Mouse (Mus musculus): ENCODE results near the gene Mrps5. TPM values are rescaled to one million over a fixed set of nuclear protein-coding genes. Genes with fewer than 3 reads are reported as not detected.
"Not testable (repeated sequence)": the region's sequence is repeated elsewhere in the genome, so short reads cannot be mapped to it uniquely, and the experiment has no call there.

Gene Mrps5
- polyA plus RNA-seq, 1 experiment from 2014 or later: 132 TPM

- H3K36me3 ChIP-seq (ENCODE audit: control insufficient read depth, insufficient read depth, low read length): peaks cover 21% of the 10 kb centered on the region
- WGBS (ENCODE audit: insufficient replicate concordance): 55% methylated on average over 5 of the region's 8 CpGs
- ATAC-seq (replicated peaks; ENCODE audit: insufficient number of reproducible peaks, low FRiP score, low TSS enrichment): peak; percentile 42; the same call in 1 of the 2 replicates
- H3K4me2 ChIP-seq; H3K9ac ChIP-seq (ENCODE audit: low read depth, low read length); H3K27me3 ChIP-seq (ENCODE audit: control insufficient read depth, insufficient read depth, low read length); H3K4me3 ChIP-seq (ENCODE audit: low read depth, low read length); H3K9me3 ChIP-seq (replicated peaks; ENCODE audit: control insufficient read depth, low read length); H3K27ac ChIP-seq (ENCODE audit: low read depth, low read length); H3K4me1 ChIP-seq (ENCODE audit: control insufficient read depth, insufficient read depth, low read length): not testable (repeated sequence)
Measured at GRCm38 (mm10) chr2:127603383-127603782, 16.4 kb downstream of the Mrps5 start.

GRCm38 (mm10) chr2:127605203-127605602 lies 18.2 kb downstream of the Mrps5 start:
- ATAC-seq (replicated peaks; ENCODE audit: insufficient number of reproducible peaks, low FRiP score, low TSS enrichment): no peak
- no peak overlapping the region for H3K9ac ChIP-seq (ENCODE audit: low read depth, low read length)
- peaks cover 6% of the 10 kb centered on the region; the same call in 1 of the 2 replicates for H3K4me1 ChIP-seq (ENCODE audit: control insufficient read depth, insufficient read depth, low read length)
- no peak overlapping the region for H3K27ac ChIP-seq (ENCODE audit: low read depth, low read length)
- WGBS (ENCODE audit: insufficient replicate concordance): 91% methylated on average over 3 of the region's 3 CpGs
- H3K27me3 ChIP-seq (ENCODE audit: control insufficient read depth, insufficient read depth, low read length): no peaks in the 10 kb centered on the region
- H3K36me3 ChIP-seq (ENCODE audit: control insufficient read depth, insufficient read depth, low read length): peaks cover 13% of the 10 kb centered on the region
- H3K9me3 ChIP-seq (replicated peaks; ENCODE audit: control insufficient read depth, low read length): no peaks in the 10 kb centered on the region
- H3K4me3 ChIP-seq (ENCODE audit: low read depth, low read length): no peak overlapping the region
- no peak overlapping the region for H3K4me2 ChIP-seq

- Histone ChIP-seq H3K9ac (ENCODE audit: low read depth, low read length) (no peak overlapping the region), H3K4me2 (no peak overlapping the region), H3K9me3 (replicated peaks; ENCODE audit: control insufficient read depth, low read length) (no peaks in the 10 kb centered on the region), H3K27ac (ENCODE audit: low read depth, low read length) (no peak overlapping the region), H3K4me3 (ENCODE audit: low read depth, low read length) (no peak overlapping the region), H3K4me1 (ENCODE audit: control insufficient read depth, insufficient read depth, low read length) (peaks cover 6% of the 10 kb centered on the region; the same call in 1 of the 2 replicates), H3K27me3 (ENCODE audit: control insufficient read depth, insufficient read depth, low read length) (no peaks in the 10 kb centered on the region), H3K36me3 (ENCODE audit: control insufficient read depth, insufficient read depth, low read length) (peaks cover 4% of the 10 kb centered on the region; the same call in 1 of the 2 replicates)
- WGBS (ENCODE audit: insufficient replicate concordance): 48% methylated on average over 3 of the region's 3 CpGs
- no peak for ATAC-seq (replicated peaks; ENCODE audit: insufficient number of reproducible peaks, low FRiP score, low TSS enrichment)
Measured at GRCm38 (mm10) chr2:127608234-127608633, 21.2 kb downstream of the Mrps5 start.

GRCm38 (mm10) chr2:127608986-127609385 lies 22.0 kb downstream of the Mrps5 start:
- H3K4me2 ChIP-seq: peak overlapping the region; percentile 32
- H3K4me3 ChIP-seq (ENCODE audit: low read depth, low read length): no peak overlapping the region
- peaks cover 6% of the 10 kb centered on the region; the same call in 1 of the 2 replicates for H3K4me1 ChIP-seq (ENCODE audit: control insufficient read depth, insufficient read depth, low read length)
- H3K36me3 ChIP-seq (ENCODE audit: control insufficient read depth, insufficient read depth, low read length): peaks cover 4% of the 10 kb centered on the region; the same call in 1 of the 2 replicates
- H3K9ac ChIP-seq (ENCODE audit: low read depth, low read length): no peak overlapping the region; the same call in 1 of the 2 replicates
- no peaks in the 10 kb centered on the region for H3K9me3 ChIP-seq (replicated peaks; ENCODE audit: control insufficient read depth, low read length)
- H3K27me3 ChIP-seq (ENCODE audit: control insufficient read depth, insufficient read depth, low read length): no peaks in the 10 kb centered on the region
- no peak overlapping the region for H3K27ac ChIP-seq (ENCODE audit: low read depth, low read length)
- WGBS (ENCODE audit: insufficient replicate concordance): 5% methylated on average over 5 of the region's 5 CpGs
- peak; percentile 55; the same call in 1 of the 2 replicates for ATAC-seq (replicated peaks; ENCODE audit: insufficient number of reproducible peaks, low FRiP score, low TSS enrichment)

GRCm38 (mm10) chr2:127611386-127611785 lies 24.4 kb downstream of the Mrps5 start:
- H3K4me3 ChIP-seq (ENCODE audit: low read depth, low read length): no peak overlapping the region
- no peak for ATAC-seq (replicated peaks; ENCODE audit: insufficient number of reproducible peaks, low FRiP score, low TSS enrichment)
- no peaks in the 10 kb centered on the region for H3K9me3 ChIP-seq (replicated peaks; ENCODE audit: control insufficient read depth, low read length)
- H3K9ac ChIP-seq (ENCODE audit: low read depth, low read length): no peak overlapping the region
- H3K27me3 ChIP-seq (ENCODE audit: control insufficient read depth, insufficient read depth, low read length): 0 out of 2 replicates have a peak, but pooled peaks cover 2% of the 10 kb centered on the region
- H3K36me3 ChIP-seq (ENCODE audit: control insufficient read depth, insufficient read depth, low read length): no peaks in the 10 kb centered on the region
- peaks cover 6% of the 10 kb centered on the region; the same call in 1 of the 2 replicates for H3K4me1 ChIP-seq (ENCODE audit: control insufficient read depth, insufficient read depth, low read length)
- H3K27ac ChIP-seq (ENCODE audit: low read depth, low read length): peak overlapping the region; percentile 35; the same call in 1 of the 2 replicates
- 61% methylated on average over 4 of the region's 4 CpGs for WGBS (ENCODE audit: insufficient replicate concordance)
- H3K4me2 ChIP-seq: no peak overlapping the region

GRCm38 (mm10) chr2:127612288-127612687 lies 25.3 kb downstream of the Mrps5 start:
- no peaks in the 10 kb centered on the region for H3K36me3 ChIP-seq (ENCODE audit: control insufficient read depth, insufficient read depth, low read length)
- WGBS (ENCODE audit: insufficient replicate concordance): 76% methylated on average over 4 of the region's 4 CpGs
- H3K4me2 ChIP-seq: no peak overlapping the region
- no peak for ATAC-seq (replicated peaks; ENCODE audit: insufficient number of reproducible peaks, low FRiP score, low TSS enrichment)
- H3K9me3 ChIP-seq (replicated peaks; ENCODE audit: control insufficient read depth, low read length): no peaks in the 10 kb centered on the region
- H3K27me3 ChIP-seq (ENCODE audit: control insufficient read depth, insufficient read depth, low read length): 0 out of 2 replicates have a peak, but pooled peaks cover 2% of the 10 kb centered on the region
- H3K4me3 ChIP-seq (ENCODE audit: low read depth, low read length): no peak overlapping the region
- peaks cover 6% of the 10 kb centered on the region; the same call in 1 of the 2 replicates for H3K4me1 ChIP-seq (ENCODE audit: control insufficient read depth, insufficient read depth, low read length)
- no peak overlapping the region for H3K27ac ChIP-seq (ENCODE audit: low read depth, low read length)
- H3K9ac ChIP-seq (ENCODE audit: low read depth, low read length): no peak overlapping the region

GRCm38 (mm10) chr2:127619311-127619710 lies 32.3 kb downstream of the Mrps5 start:
- H3K9me3 ChIP-seq (replicated peaks; ENCODE audit: control insufficient read depth, low read length): no peaks in the 10 kb centered on the region
- H3K27ac ChIP-seq (ENCODE audit: low read depth, low read length): no peak overlapping the region
- no peak overlapping the region for H3K4me2 ChIP-seq
- H3K4me1 ChIP-seq (ENCODE audit: control insufficient read depth, insufficient read depth, low read length): no peaks in the 10 kb centered on the region
- 69% methylated on average over 3 of the region's 3 CpGs for WGBS (ENCODE audit: insufficient replicate concordance)
- no peaks in the 10 kb centered on the region for H3K36me3 ChIP-seq (ENCODE audit: control insufficient read depth, insufficient read depth, low read length)
- ATAC-seq (replicated peaks; ENCODE audit: insufficient number of reproducible peaks, low FRiP score, low TSS enrichment): no peak
- peaks cover 2% of the 10 kb centered on the region; the same call in 1 of the 2 replicates for H3K27me3 ChIP-seq (ENCODE audit: control insufficient read depth, insufficient read depth, low read length)
- H3K9ac ChIP-seq (ENCODE audit: low read depth, low read length): no peak overlapping the region
- H3K4me3 ChIP-seq (ENCODE audit: low read depth, low read length): no peak overlapping the region

- no peak overlapping the region for H3K4me3 ChIP-seq (ENCODE audit: low read depth, low read length)
- H3K9ac ChIP-seq (ENCODE audit: low read depth, low read length): no peak overlapping the region
- H3K27me3 ChIP-seq (ENCODE audit: control insufficient read depth, insufficient read depth, low read length): no peaks in the 10 kb centered on the region; the same call in 1 of the 2 replicates
- no peaks in the 10 kb centered on the region for H3K36me3 ChIP-seq (ENCODE audit: control insufficient read depth, insufficient read depth, low read length)
- H3K27ac ChIP-seq (ENCODE audit: low read depth, low read length): no peak overlapping the region
- H3K9me3 ChIP-seq (replicated peaks; ENCODE audit: control insufficient read depth, low read length): no peaks in the 10 kb centered on the region
- no peaks in the 10 kb centered on the region for H3K4me1 ChIP-seq (ENCODE audit: control insufficient read depth, insufficient read depth, low read length)
- H3K4me2 ChIP-seq: no peak overlapping the region
- no peak for ATAC-seq (replicated peaks; ENCODE audit: insufficient number of reproducible peaks, low FRiP score, low TSS enrichment)
- WGBS (ENCODE audit: insufficient replicate concordance): 57% methylated on average over 3 of the region's 3 CpGs
Measured at GRCm38 (mm10) chr2:127622065-127622464, 35.0 kb downstream of the Mrps5 start.

- H3K27me3 ChIP-seq (ENCODE audit: control insufficient read depth, insufficient read depth, low read length): no peaks in the 10 kb centered on the region; the same call in 1 of the 2 replicates
- 88% methylated on average over 2 of the region's 2 CpGs for WGBS (ENCODE audit: insufficient replicate concordance)
- H3K4me1 ChIP-seq (ENCODE audit: control insufficient read depth, insufficient read depth, low read length): no peaks in the 10 kb centered on the region
- ATAC-seq (replicated peaks; ENCODE audit: insufficient number of reproducible peaks, low FRiP score, low TSS enrichment): no peak
- H3K4me2 ChIP-seq: no peak overlapping the region
- no peaks in the 10 kb centered on the region for H3K9me3 ChIP-seq (replicated peaks; ENCODE audit: control insufficient read depth, low read length)
- no peak overlapping the region for H3K4me3 ChIP-seq (ENCODE audit: low read depth, low read length)
- no peak overlapping the region for H3K9ac ChIP-seq (ENCODE audit: low read depth, low read length)
- H3K27ac ChIP-seq (ENCODE audit: low read depth, low read length): no peak overlapping the region
- H3K36me3 ChIP-seq (ENCODE audit: control insufficient read depth, insufficient read depth, low read length): no peaks in the 10 kb centered on the region
Measured at GRCm38 (mm10) chr2:127624786-127625185, 37.8 kb downstream of the Mrps5 start.
